Mouse (Mus musculus) heart, postnatal 14 days (tissue): Measurements from ENCODE around the gene Map3k21. TPM values are rescaled to one million over a fixed set of nuclear protein-coding genes. Genes with fewer than 3 reads are reported as not detected.
A peak's percentile ranks its signal among the peaks of the same experiment; 100 is the strongest.

ENCODE experiments used
- DNase-seq, 2 experiments: peaks; one replicate each; pipeline ENCODE4 v3.0.0; 2021 to 2022
- intact Hi-C: fragments of 180-260 bp; cut with DNase I; formaldehyde crosslinking; loops from one replicate; pipeline ENCODE4 v1.15.1; 2025
- total RNA-seq, 2 experiments: library from RNA; stranded (reverse); gene quantifications; 2 replicates each; pipeline ENCODE4 v1.2.3; 2021

Map3k21 gene
- total RNA-seq, 2 experiments from 2014 or later: 0.24 to 0.36 TPM

DNA sequence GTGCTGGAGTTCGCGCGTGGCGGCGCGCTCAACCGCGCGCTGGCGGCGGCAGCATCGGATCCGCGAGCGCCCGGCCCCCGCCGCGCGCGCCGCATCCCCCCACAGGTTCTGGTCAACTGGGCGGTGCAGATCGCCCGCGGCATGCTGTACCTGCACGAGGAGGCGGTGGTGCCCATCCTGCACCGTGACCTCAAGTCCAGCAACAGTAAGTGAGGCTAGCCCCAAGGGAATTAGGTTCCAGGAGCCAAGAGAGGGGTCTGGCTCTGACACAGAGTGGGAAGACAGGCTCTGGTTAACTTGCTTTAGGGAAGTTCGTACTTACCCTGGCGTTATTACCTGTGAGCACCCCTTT, 955 bp downstream of the Map3k21 start:
- intact Hi-C loops: no loop called here

DNA sequence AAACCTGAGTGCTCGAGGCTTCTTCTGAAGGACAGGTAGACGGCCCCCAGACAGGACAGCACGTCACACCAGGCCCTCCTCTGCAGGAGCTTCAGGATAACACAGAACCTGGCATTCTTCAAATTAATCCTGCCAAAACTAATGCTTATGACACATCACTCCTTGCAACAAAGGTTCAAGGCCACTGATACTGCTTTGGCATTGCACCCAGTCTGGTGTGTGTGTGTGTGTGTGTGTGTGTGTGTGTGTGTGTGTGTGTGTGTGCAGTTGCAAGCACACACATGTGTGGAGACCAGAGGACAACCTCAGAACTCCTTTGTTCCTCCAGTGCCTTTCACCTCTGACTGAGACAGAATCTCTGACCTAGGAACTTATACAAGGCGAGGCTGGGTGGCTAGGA, 3.0 kb downstream of the Map3k21 start:
- no peak for DNase-seq
- intact Hi-C loops: no loop called here

More for the DNA sequence above, 955 bp downstream of the Map3k21 start:
- no peak for DNase-seq

DNA sequence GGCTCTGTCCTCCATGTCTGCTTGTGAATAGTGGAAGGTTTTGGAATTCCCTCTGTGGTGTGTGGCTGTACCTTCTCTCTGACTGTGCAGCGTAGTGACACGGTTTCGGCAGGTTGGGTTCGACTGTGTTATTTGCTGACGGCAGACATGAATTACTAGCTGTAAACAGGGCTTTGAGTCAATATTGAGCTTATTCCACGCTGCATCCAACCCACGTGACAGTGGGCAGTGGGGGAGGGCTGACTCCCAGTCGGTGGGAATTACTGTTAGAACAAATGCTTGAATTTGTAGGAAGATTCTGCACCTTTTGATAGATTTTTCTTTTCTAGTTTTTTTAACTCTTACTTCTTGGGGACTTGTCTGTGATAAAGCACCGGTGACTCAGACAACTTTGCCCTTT, 4.1 kb downstream of the Map3k21 start:
- intact Hi-C loops: no loop called here
- no peak for DNase-seq

DNA sequence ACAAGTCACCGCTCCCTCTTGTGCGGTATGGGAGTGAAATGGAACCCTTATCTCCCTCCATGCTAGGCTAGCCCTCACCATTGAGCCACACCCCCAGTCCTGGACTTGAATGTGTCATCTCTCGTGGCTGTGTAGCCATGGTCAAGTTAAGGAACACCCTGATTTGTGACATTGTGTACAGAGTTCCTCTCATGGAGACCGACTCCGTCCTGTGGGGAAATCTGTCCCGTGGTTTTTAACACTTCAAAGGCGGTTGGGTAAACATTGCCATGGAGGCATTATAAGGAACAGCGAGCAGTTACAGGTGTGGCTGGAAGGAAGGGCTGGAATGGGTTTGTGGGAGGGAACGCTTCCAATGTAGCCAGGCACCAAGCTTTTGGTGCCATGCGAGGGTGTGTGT, 6.8 kb downstream of the Map3k21 start:
- intact Hi-C loops: no loop called here
- no peak for DNase-seq

DNA sequence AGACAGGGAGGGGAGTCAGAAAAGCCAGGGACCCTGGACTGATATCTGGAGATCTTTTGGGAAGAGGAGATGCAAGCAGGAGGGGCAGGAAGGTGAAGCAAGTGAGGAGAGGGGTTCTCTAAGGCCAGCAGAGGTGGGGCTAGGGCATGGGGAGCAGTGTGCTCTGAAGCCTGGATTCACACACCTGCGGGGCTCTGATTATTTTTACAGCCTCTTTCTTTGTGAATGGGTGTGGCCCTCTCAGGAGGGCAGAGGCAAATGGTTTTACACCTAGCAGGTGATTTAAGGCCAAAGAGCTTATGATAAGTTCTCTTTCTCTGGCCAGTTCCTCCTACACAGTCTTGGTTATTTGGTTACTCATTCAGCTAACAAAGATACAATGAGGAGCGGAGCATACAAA, 8.5 kb downstream of the Map3k21 start:
- intact Hi-C loops: no loop called here
- no peak for DNase-seq

DNA sequence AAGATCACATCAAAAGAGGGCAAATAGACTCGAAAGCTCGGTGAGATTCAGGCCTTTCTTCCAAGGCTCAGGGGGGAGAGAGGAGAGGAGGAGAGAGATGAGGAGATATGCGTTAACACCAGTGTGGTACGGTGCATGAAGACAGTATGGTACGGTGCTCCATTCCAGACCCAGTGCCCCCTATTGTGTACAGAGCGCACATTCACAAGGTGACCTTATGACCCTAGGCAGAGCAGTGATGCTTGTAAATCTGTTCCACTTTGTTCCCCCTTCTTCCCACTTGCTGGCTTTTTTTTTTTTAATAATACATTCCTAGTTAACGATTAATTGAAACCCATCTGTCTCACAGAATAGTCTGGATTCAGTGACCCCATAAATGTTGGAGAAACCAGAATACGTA, 9.3 kb downstream of the Map3k21 start:
- DNase-seq: no peak
- intact Hi-C loops: no loop called here

DNA sequence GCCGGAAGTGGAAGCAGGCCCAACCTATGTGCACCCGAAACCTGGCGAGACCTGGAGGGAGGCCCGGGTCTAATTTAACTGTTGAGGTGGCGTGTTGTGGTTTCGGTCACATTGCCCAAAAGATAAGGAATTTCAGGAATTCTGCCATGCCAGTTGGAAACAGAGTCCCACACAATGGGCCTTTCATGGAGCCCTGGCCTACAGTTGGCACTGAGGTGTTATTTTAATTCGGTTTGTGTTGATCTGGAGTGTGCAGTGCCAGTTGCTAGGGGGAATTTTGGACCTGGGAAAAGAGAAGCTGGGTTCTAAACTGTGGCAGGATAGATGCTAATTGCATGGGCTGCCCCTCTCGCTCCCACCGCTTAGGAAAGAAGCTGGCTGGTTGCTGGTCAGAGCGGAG, 10.0 kb downstream of the Map3k21 start:
- DNase-seq: no peak
- intact Hi-C loops: no loop called here

DNA sequence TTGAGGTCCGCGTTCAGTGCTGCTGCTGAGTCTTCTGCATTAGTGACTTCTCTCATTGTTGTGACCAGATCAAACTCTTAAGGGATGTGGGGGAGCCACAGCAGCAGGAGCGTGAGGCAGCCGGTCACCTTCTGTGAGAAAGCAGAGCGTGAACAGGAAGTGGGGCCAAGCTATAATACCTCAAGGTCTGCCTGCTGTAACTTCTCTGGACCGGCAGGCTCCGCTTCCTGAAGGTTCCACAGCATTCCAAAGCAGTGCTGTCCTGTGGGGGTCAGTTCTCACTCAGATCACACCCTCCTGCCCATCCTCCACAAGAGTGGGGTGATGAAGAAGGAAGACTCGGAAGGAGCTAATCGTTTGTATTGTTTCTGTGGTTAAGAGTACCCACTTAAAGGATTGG, 10.5 kb downstream of the Map3k21 start:
- intact Hi-C loops: no loop called here
- DNase-seq: no peak

DNA sequence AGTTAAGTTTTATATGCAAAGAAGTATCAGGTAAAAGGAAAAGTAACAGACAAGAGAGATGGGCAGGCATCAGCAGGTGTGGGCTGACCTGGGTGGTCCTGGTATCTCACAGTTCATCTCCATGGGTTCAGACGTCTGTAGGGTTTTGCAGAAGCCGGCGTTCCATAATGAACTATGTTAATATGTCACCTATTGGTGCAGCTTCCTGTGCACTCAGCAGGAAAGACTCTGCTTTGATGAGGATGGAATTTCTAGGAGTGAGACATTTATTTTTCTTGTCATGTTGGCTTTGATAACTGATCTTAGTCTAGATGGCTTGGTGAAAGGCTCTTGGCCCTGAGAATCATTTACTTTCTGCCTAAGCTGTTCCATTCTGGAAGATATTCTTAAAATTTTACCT, 12.1 kb downstream of the Map3k21 start:
- DNase-seq: no peak
- intact Hi-C loops: no loop called here

DNA sequence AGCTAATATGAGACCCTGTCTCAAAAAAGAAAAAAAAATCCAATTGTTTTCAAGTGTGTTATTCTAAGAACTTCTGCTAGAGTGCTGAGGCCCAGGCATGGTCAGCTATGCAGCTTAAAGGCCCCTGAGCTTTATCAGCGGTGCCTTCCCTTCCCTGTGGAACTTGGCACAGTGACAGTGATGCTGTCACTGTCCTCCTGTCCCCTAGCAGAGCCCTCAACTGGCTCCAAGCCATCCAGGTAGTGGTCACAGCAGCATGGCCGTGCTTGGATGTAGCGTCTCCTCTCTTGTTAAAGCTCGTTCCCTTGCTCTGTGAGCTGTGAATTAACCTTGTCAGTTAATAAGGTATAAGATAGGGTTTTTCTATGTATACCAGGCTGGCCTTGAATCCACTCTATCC, 16.4 kb downstream of the Map3k21 start:
- intact Hi-C loops: no loop called here
- no peak for DNase-seq

DNA sequence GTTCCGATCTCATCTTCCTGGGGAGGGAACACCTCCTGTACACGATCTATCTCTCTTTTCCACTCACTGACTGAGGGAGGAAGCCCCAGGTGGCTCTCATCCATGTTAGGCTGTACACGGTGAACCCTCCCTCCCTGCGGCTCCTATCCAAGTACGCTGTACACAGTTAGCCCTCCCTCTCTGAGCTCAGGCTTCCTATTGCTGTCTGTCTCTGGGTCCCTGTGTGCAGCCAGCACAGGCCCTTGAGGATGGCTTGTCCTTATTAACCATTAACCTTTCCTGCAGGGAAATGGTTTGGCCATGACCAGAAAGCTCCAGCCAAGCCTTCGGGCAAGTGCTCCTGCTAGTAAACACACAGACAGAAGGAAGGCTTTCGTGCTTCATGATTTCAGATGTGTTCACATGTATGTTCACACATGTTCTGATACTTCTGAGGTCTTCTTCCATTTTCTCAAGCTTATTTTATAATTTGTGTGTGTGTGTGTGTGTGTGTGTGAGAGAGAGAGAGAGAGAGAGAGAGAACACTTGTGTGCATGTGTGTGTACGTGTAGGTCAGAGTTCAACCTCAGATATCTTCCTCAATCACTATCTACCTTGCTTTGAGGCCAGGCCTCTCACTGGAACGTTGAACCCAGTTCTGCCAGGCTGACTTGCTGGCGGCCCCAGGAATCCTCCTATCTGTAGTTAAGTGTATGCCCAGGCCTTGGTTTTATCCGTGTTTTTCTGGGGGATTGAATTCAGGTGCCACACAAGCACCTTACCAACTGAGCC, 20.2 kb downstream of the Map3k21 start:
- intact Hi-C loops: no loop called here
- DNase-seq: no peak

DNA sequence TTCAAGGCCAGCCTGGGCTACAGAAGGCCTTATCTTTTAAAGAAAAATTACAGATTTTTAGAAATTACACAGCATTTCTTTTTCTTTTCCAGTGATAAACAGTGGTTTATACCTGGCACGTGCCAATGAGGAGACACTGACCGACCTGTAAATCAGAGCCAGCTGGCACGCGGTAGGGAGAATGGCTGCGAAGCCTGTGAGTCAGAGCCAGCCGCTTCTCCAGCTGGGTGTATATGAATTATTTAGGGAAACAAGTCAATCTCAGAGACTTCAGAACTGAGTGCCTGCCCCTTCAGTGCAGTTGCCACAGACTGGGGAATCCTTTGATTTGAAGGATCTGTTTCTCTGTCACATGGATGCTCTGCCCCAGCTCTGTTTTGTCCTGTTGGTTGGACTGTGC, 21.6 kb downstream of the Map3k21 start:
- intact Hi-C loops: no loop called here
- no peak for DNase-seq

DNA sequence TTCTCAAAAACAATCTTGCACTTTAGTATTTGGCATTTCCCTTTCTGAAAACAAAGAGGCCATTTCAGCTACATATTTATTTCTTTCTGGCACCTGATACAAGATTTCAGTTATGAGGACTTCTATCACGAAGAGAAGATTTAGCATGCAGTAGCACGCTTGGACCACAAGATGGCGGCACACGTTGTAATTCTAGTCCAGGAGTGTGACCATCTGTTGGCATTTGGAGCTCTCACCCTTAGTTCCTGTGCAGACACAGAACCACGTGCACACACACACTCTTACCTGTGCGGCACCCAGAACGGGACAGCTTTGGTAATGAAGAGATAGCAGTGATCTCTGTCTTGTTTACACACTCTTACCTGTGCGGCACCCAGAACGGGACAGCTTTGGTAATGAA, 25.4 kb downstream of the Map3k21 start:
- intact Hi-C loops: no loop called here
- peak; percentile 30 to 61 for DNase-seq

DNA sequence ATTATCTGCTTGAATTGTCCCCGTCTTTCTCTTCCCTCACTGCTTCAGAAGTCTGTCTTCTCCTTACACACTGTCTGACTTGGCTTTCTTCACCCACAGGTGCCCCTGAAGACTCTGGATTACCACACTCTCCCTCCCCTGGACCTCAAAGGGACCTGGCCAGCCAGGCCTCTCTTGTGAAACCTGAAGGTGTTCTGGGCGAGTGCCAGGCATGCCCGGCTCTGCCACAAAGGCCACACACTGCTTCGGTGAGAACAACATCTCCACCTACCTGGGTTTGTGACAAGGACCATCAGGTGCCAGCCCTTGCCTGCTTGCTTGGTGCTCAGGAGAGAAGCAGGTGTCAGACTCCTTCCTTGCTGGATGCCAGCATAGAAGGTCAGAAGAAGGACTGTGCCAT, 34.3 kb downstream of the Map3k21 start:
- intact Hi-C loops: no loop called here
- no peak for DNase-seq

DNA sequence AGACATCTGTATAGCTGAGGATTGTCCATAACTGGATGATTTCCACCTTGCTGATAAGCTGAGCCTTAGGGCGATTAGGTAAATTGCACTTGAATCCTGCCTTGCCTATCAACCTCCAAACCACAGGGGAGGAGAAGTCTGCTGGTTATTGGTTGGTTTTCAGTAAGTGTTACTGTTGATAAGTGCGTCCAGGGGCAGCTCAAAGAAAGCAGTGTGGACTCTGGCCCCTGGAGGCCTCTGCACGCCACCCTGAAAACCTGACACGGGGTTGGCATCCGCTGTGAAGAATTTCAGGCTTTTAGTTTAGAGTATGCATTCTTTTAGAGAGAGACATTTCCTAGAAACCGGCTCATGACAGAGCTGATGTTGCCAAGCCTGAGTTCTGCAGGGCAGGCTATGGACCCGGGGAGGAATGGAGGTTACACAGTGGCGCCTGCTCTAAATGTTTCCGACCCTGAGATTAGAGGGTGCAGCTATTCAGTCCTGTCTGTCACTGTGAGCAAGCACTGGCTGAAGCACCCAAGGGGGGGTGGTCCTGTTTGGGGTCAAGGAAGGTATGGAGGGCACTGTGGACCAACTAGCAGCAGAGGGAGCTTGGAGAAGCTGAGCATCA, 38.6 kb downstream of the Map3k21 start:
- intact Hi-C loops: no loop called here
- no peak for DNase-seq

DNA sequence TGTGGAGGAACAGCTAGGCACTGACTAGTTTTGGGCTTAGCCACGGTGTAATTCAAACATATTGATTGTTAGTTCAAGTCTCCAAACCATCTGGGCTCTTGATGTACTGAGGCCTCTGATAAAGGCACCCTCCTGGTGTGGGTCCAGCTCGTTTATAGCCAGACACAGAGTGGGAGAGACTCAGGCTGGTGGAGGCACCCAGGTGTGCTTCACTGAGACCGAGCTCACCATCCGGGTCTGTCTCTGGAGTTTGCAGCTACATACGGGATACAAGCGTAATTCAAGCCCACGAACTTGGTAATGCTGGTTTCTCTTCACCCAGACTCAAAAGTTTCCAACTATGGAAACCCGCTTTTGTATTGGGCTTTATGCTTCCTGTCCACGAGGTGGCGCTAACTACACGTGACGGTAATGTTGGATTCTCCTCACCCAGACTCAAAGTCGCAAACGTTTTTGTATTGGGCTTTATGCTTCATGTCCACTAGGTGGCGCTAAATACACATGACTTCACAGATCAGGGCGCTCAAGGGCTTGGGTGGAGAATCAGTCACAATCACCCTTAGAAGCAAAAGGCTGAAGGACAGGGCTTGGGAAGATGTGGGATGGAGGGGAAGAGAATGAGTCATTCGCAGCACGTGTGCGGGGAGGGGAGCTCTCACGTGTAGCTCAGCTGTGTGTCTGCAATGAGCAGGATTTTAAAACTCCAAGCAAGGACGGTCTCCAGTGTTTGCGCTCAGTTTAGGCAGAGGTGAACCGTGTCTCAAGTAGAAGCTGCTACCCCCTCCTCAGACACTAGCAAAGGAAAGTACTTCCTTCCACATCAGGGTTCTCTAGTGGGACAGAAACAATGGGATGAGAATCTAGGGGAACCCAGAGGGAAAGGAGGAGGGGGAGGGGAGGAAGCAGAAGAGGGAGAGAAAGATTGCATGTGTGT, 40.0 kb downstream of the Map3k21 start:
- intact Hi-C loops: loop anchor here (2.0 kb wide), 1 partner anchor 131 kb away; no protein-coding TSS in a partner anchor

DNA sequence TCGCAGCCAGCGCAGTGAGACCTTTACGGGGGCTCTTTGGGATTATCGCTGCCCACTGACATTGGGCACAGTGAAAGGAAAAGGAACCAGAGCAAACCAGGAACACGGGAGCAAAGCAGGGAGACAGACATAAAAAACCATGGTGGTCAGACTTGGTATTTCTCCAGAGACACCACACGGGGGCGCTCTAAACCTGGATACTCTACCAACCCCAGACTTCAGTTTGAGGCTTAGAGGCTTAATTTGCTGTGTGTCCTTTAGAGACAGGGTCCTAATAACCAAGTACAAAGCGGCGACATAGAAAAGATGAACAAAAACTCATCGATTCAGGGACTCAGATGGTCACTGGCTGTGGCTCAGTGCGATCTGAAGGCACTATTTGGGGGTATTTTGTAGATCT, 45.4 kb downstream of the Map3k21 start:
- intact Hi-C loops: no loop called here
- DNase-seq: peak; percentile 20 to 35

More for the DNA sequence above, 40.0 kb downstream of the Map3k21 start:
- peak; percentile 75 to 86 for DNase-seq

DNA sequence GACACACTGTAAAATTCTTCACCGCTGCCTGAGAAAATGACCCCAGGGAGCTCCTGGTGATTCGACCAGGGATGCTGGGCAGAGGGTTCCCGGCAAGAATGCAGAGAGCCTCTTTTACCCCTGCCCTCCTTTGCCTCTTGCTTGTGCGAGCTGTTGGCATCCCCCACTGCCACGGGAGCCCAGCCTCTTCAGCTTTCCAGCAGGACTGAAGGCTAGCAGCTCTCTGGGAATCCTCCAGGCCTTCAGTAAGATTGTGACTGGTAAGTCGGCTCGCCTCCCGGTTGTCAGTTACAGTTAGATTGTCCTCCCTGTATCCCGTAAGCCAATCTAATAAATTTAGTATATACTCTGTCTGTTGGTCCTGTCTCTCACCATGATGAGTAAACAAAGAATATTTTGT, 46.5 kb downstream of the Map3k21 start:
- DNase-seq: no peak
- intact Hi-C loops: no loop called here

DNA sequence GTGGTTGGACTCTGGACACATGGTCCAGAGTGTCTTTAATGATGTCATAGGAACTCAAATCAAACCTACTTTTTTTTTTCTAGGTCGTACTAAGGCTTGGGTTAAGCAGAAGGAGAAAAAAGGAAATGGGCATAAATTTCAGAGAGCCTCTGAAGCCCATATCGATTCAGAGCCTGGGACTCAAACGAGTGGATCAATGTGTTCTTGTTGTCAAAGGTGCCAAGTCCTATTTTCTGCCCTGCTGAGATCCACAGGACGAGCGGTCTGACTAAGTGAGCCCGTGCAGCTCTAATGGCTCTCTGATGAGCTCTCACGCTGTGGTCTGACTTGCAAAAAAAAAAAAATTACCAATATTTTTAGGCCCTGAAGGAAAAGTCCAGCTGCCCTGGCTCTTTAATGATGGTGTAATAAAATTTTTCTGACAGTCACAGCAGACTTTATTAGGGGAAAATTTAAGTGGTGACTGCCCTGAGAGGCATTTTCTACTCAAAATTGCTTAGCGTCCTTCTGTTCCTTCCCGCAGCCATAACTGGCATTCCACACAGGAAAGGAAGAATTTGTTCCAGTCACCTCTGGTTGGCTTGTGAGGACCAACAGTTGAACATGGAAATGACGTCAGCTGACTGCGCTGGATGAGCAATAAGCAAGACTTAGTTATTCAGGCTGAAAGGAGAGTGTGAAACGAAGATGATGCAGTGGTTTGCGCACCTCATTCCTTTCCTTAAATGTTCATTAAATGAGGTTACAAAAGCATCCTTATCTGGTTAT, 47.2 kb downstream of the Map3k21 start:
- intact Hi-C loops: no loop called here
- no peak for DNase-seq

DNA sequence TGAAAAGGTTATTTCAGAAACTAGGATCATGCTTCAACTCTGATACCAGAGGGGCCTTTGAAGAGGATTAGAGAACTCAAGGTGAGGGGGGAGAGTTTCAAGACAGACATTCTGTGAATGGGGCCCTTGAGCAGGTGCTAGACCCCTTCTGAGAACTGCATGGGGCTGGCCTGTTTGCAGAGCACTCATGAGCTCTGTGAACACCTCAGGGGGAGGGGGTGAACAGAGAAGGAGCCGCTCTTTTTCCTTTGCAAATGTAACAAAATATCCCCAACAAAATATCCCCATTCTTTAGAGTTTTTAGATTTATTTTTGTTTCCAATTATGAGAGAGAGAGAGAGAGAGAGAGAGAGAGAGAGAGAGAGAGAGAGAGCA, 47.7 kb downstream of the Map3k21 start:
- no peak for DNase-seq
- intact Hi-C loops: no loop called here

DNA sequence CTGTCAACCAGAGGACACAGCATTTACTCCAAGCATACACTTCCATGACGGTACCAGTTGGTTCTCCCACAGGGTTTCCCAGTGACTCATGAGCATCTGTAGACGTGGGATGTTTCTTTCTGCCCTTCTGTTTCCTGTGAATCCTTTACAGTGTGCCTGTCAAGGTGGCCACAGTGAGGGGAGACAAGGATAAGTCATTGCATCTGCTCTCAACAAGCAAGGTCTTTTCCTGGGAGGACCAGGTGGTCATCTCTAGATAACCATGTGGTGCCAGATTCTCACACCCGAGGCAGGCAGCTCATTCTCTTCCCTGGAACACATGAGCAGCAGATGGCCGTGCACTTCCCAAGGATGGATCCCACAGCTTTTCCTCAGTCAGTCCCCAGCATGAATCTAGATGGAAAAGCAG, 49.1 kb downstream of the Map3k21 start:
- DNase-seq: no peak
- intact Hi-C loops: no loop called here
